Mouse (Mus musculus) cerebellum, postnatal 36 days (tissue): ENCODE measurements around the gene Atp6v1a.

ENCODE experiments used
- DNase-seq, 2 experiments: peaks; one replicate each; pipeline ENCODE4 v3.0.0; 2021 to 2022; ENCODE audit warnings: mixed read lengths in 2 of 2

The Atp6v1a gene

GRCm38 (mm10) chr16:44058745-44059144, 80.8 kb downstream of the Atp6v1a start:
- DNase-seq = peak; percentile 53 to 75

GRCm38 (mm10) chr16:44055766-44056165, 83.7 kb downstream of the Atp6v1a start:
- no peak for DNase-seq

DNA sequence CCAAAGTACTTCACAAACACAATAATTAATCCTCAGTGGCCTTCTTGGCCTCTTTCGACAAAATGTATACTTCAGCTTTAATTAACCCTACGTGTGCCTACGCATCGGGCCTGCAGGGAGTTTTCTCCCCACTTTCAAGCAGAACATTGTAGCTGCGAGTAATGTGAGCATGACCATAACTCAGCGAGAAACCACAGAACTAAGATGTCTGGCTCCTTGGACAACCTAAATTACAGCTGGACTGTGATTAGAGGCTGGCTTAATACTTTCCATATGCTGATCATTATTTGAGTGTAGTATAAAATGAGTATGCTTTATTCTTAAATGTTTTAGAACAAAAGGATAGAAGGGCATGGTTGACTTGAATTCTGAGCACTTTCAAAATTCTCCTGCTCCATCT, 86.2 kb downstream of the Atp6v1a start:
- no peak for DNase-seq

DNA sequence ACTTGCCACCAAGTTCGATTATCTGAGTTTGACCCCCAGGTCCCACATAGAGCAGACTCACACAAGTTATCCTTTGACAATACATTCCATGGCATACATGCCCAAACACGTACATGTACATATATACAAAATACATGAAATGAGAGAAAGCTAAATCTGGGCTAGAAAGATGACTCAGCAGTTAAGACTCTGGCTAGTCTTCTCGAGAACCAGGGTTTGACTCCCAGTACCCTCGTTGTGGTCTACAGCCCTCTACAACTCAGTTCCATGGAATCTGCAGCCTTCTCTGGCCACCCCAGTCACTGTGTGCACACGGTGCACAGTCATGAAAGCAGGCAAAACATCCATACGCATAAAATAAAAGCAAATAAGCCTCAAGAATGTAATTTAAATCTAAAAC, 87.1 kb downstream of the Atp6v1a start:
- no peak for DNase-seq

GRCm38 (mm10) chr16:44050139-44050538, 89.4 kb downstream of the Atp6v1a start:
- DNase-seq = no peak

GRCm38 (mm10) chr16:44039112-44039511, 100.4 kb downstream of the Atp6v1a start:
- no peak for DNase-seq
